In genomic region chr3:95664940-95665352, GRCm38 (mm10) we compare ENCODE assay signal across 10 mouse cellular contexts. TPM values are rescaled to one million over a fixed set of nuclear protein-coding genes. Genes with fewer than 3 reads are reported as not detected.
DNase-seq lines count a peak whose midpoint lies in the region; ATAC-seq and TF ChIP-seq lines count a peak whose summit lies in the region.
"Had no signal": no experiment of that assay in that cellular context is flagged by ENCODE, and none has a peak within 500 bp of the region (broad histone marks: within the 10 kb centered on the region; RNA-seq: fewer than 3 reads in every experiment).

No protein-coding gene starts in this region.

- no peak overlapping the region for H3ac ChIP-seq in myocyte (ENCODE audit: control insufficient read depth, insufficient read length)

- no peak for TF ChIP-seq CTCF in lung, embryonic 14.5 days (IDR thresholded peaks at IDR 0.05; ENCODE audit: low read depth)
- no peak for TF ChIP-seq CTCF in bone marrow, adult 2 months (IDR thresholded peaks at IDR 0.05; ENCODE audit: control insufficient read depth, insufficient read depth, low read length)

- H3K36me3 ChIP-seq in lung, embryonic 14.5 days (ENCODE audit: insufficient read depth), result peaks cover 63% of the 10 kb centered on the region
- peaks cover 27% of the 10 kb centered on the region for H3K36me3 ChIP-seq in heart, embryonic 15.5 days
- H3K36me3 ChIP-seq in myocyte (ENCODE audit: control insufficient read depth, insufficient read depth), result peaks cover 38% of the 10 kb centered on the region

- H3K27me3 ChIP-seq in lung, embryonic 14.5 days (ENCODE audit: insufficient read depth, low read length), result no peaks in the 10 kb centered on the region
- H3K27me3 ChIP-seq in heart, embryonic 15.5 days, result no peaks in the 10 kb centered on the region
- H3K27me3 ChIP-seq in myocyte (ENCODE audit: control insufficient read depth, insufficient read depth, insufficient read length), result no peaks in the 10 kb centered on the region
- H3K27me3 ChIP-seq: neural tube, embryonic 13.5 days had no signal

- H3K4me3 ChIP-seq in lung, embryonic 14.5 days (ENCODE audit: low read depth, low read length), result no peak overlapping the region
- H3K4me3 ChIP-seq in bone marrow, adult 2 months (replicated peaks; ENCODE audit: control insufficient read depth, low read depth, low read length), result no peak overlapping the region
- no peak overlapping the region for H3K4me3 ChIP-seq in heart, embryonic 15.5 days
- H3K4me3 ChIP-seq in myocyte, result no peak overlapping the region
- H3K4me3 ChIP-seq: neural tube, embryonic 13.5 days had no signal

- no peaks in the 10 kb centered on the region for H3K9me3 ChIP-seq in lung, embryonic 14.5 days (ENCODE audit: low read depth, low read length)
- H3K9me3 ChIP-seq in heart, embryonic 15.5 days (replicated peaks), result no peaks in the 10 kb centered on the region
- H3K9me3 ChIP-seq: neural tube, embryonic 13.5 days had no signal

- WGBS in lung, embryonic 14.5 days, result 81% methylated on average over 4 of the region's 4 CpGs
- WGBS in bone marrow, adult 2 months, result 84% methylated on average over 4 of the region's 4 CpGs
- WGBS in heart, embryonic 15.5 days, result 87% methylated on average over 4 of the region's 4 CpGs

- H3K4me2 ChIP-seq in lung, embryonic 14.5 days, result no peak overlapping the region
- no peak overlapping the region for H3K4me2 ChIP-seq in heart, embryonic 15.5 days
- H3K4me2 ChIP-seq in myocyte (ENCODE audit: low read depth), result peak overlapping the region; percentile 99
- H3K4me2 ChIP-seq: neural tube, embryonic 13.5 days had no signal

- peaks cover 97% of the 10 kb centered on the region for H3K79me2 ChIP-seq in myocyte (ENCODE audit: control insufficient read depth, insufficient read depth)

- H3K4me1 ChIP-seq in lung, embryonic 14.5 days (ENCODE audit: insufficient read depth), result peaks cover 35% of the 10 kb centered on the region
- peaks cover 19% of the 10 kb centered on the region for H3K4me1 ChIP-seq in bone marrow, adult 2 months (ENCODE audit: control insufficient read depth, insufficient read depth, low read length)
- H3K4me1 ChIP-seq in heart, embryonic 15.5 days (replicated peaks), result peaks cover 87% of the 10 kb centered on the region

- DNase-seq in lung, embryonic 14.5 days, result no peak
- DNase-seq in lung, postnatal 14 days, result no peak
- no peak for DNase-seq in urinary bladder, adult 18-20 months (ENCODE audit: low spot score in 2 of 2)
- no peak for DNase-seq in B cell, adult 2 months
- DNase-seq: cerebellum, adult 11-12 months; spleen, adult 18-20 months had no signal

- H3K9ac ChIP-seq in lung, embryonic 14.5 days, result no peak overlapping the region
- no peak overlapping the region for H3K9ac ChIP-seq in heart, embryonic 15.5 days
- H3K9ac ChIP-seq: neural tube, embryonic 13.5 days had no signal

- H3K27ac ChIP-seq in lung, embryonic 14.5 days (ENCODE audit: low read depth), result peak overlapping the region; percentile 80
- H3K27ac ChIP-seq in bone marrow, adult 2 months (ENCODE audit: control insufficient read depth, insufficient read depth, low read depth, low read length, poor library complexity), result peak overlapping the region; percentile 48; the same call in 1 of the 2 replicates
- H3K27ac ChIP-seq in heart, embryonic 15.5 days, result peak overlapping the region; percentile 98
- H3K27ac ChIP-seq: neural tube, embryonic 13.5 days had no signal

- ATAC-seq in lung, embryonic 14.5 days (ENCODE audit: insufficient read depth), result no peak
- ATAC-seq in heart, embryonic 15.5 days (replicated peaks; ENCODE audit: insufficient number of reproducible peaks, insufficient read depth, low FRiP score, low read depth), result no peak

- no peak for TF ChIP-seq POLR2A in bone marrow, adult 2 months (IDR thresholded peaks at IDR 0.05; ENCODE audit: borderline replicate concordance, control insufficient read depth, low read depth, low read length)
- TF ChIP-seq POLR2A in myocyte (IDR thresholded peaks at IDR 0.05; ENCODE audit: insufficient read length, low read depth), result no peak

TF ChIP-seq in myocyte, 11 proteins besides CTCF, POLR2A, EP300 and RAD21:
- TF ChIP-seq MYOG (IDR thresholded peaks at IDR 0.05; ENCODE audit: control insufficient read depth in 1 of 3, insufficient read depth in 1 of 3, insufficient read length in 2 of 3, low read depth in 2 of 3), result no peak
- TF ChIP-seq MAX (IDR thresholded peaks at IDR 0.05; ENCODE audit: low read depth), result no peak
- no peak for TF ChIP-seq USF1 (IDR thresholded peaks at IDR 0.05; ENCODE audit: low read depth)
- no peak for TF ChIP-seq TCF12 (IDR thresholded peaks at IDR 0.05; ENCODE audit: insufficient read depth, poor library complexity, severe bottlenecking)
- TF ChIP-seq E2F4 (IDR thresholded peaks at IDR 0.05; ENCODE audit: insufficient read depth), result no peak
- TF ChIP-seq SRF (IDR thresholded peaks at IDR 0.05; ENCODE audit: control insufficient read depth, insufficient read length, low read depth), result no peak
- TF ChIP-seq TCF3 (IDR thresholded peaks at IDR 0.05; ENCODE audit: insufficient read length, low read depth), result no peak
- TF ChIP-seq MYOD1 (IDR thresholded peaks at IDR 0.05; ENCODE audit: control insufficient read depth in 1 of 3, insufficient read length in 2 of 3, low read depth in 2 of 3), result no peak
- TF ChIP-seq CEBPB (IDR thresholded peaks at IDR 0.05; ENCODE audit: insufficient read depth, poor library complexity, severe bottlenecking), result no peak
- no peak for TF ChIP-seq REST (IDR thresholded peaks at IDR 0.05; ENCODE audit: insufficient read depth, insufficient read length)
- no peak for TF ChIP-seq POLR2AphosphoS2 (IDR thresholded peaks at IDR 0.05; ENCODE audit: insufficient read length, low read depth)

RNA-seq across cellular contexts. Expression of gene Mcl1, which starts 6.4 kb away (rescaled TPM):
- polyA plus RNA-seq in lung, embryonic 14.5 days (2014; fragmentation: Nextera tagmentation; extraction: Ambion mirVana), result 82.3 and 83.2 TPM in 2 replicates
- polyA plus RNA-seq in bone marrow, adult 2 months (2011; ENCODE audit: insufficient read depth, insufficient read length, low replicate concordance, missing spikeins), result 88.8 and 134 TPM in 2 replicates
- 38.4 and 45.4 TPM in 2 replicates for polyA plus RNA-seq in heart, embryonic 15.5 days (2015; fragmentation: Nextera tagmentation; extraction: Ambion mirVana)
- 51.6 TPM for polyA plus RNA-seq in myocyte (2012; fragmentation: generic; extraction: Trizol)

RNA-seq across cellular contexts. Expression of gene Adamtsl4, which starts 22.8 kb away (rescaled TPM):
- polyA plus RNA-seq in lung, embryonic 14.5 days (2014; fragmentation: Nextera tagmentation; extraction: Ambion mirVana), result 1.6 and 4.0 TPM in 2 replicates
- 1.9 and 2.7 TPM in 2 replicates for polyA plus RNA-seq in bone marrow, adult 2 months (2011; ENCODE audit: insufficient read depth, insufficient read length, low replicate concordance, missing spikeins)
- 6.9 and 10.6 TPM in 2 replicates for polyA plus RNA-seq in heart, embryonic 15.5 days (2015; fragmentation: Nextera tagmentation; extraction: Ambion mirVana)
- 4.6 TPM for polyA plus RNA-seq in myocyte (2012; fragmentation: generic; extraction: Trizol)

RNA-seq across cellular contexts. Expression of gene Ensa, which starts 40.2 kb away (rescaled TPM):
- polyA plus RNA-seq in lung, embryonic 14.5 days (2014; fragmentation: Nextera tagmentation; extraction: Ambion mirVana), result 64.8 and 66.7 TPM in 2 replicates
- 29.3 and 36.2 TPM in 2 replicates for polyA plus RNA-seq in bone marrow, adult 2 months (2011; ENCODE audit: insufficient read depth, insufficient read length, low replicate concordance, missing spikeins)
- polyA plus RNA-seq in heart, embryonic 15.5 days (2015; fragmentation: Nextera tagmentation; extraction: Ambion mirVana), result 45.8 and 53.7 TPM in 2 replicates
- 65.3 TPM for polyA plus RNA-seq in myocyte (2012; fragmentation: generic; extraction: Trizol)

Comparison
In these comparisons a context has a peak if more than half of its experiments do, and no peak if none do; other contexts are left out.
1. H3K27ac ChIP-seq: peak in every context shown above with its lines; median percentile 98 in heart, embryonic 15.5 days; 80 in lung, embryonic 14.5 days; 48 in bone marrow, adult 2 months.